Mouse (Mus musculus): ENCODE data around the gene Dok4. TPM values are rescaled to one million over a fixed set of nuclear protein-coding genes. Genes with fewer than 3 reads are reported as not detected.
A peak's percentile ranks its signal among the peaks of the same experiment; 100 is the strongest.

Gene Dok4
- polyA plus RNA-seq, 1 experiment from 2014 or later = 12.9 TPM

- ATAC-seq (ENCODE audit: low FRiP score) (no peak), DNase-seq (ENCODE audit: low spot score, missing footprints) (no peak)
- Histone ChIP-seq H3K9me3 (ENCODE audit: control insufficient read depth, low read length) (no peaks in the 10 kb centered on the region), H3K27ac (ENCODE audit: low read depth, low read length) (no peak overlapping the region), H3K9ac (ENCODE audit: low read length) (no peak overlapping the region), H3K4me1 (ENCODE audit: control insufficient read depth, insufficient read depth, low read length) (no peaks in the 10 kb centered on the region), H3K36me3 (ENCODE audit: control insufficient read depth, insufficient read depth, low read length) (peaks cover 6% of the 10 kb centered on the region), H3K27me3 (ENCODE audit: control insufficient read depth, insufficient read depth, low read length) (no peaks in the 10 kb centered on the region), H3K4me3 (ENCODE audit: low read depth, low read length) (no peak overlapping the region), H3K4me2 (no peak overlapping the region)
- 78% methylated on average over 2 of the region's 2 CpGs for WGBS
Observed at GRCm38 (mm10) chr8:94821381-94821780, 54.7 kb downstream of the Dok4 start.

- Histone ChIP-seq H3K27ac (ENCODE audit: low read depth, low read length) (no peak overlapping the region), H3K4me1 (ENCODE audit: control insufficient read depth, insufficient read depth, low read length) (no peaks in the 10 kb centered on the region), H3K4me3 (ENCODE audit: low read depth, low read length) (no peak overlapping the region), H3K27me3 (ENCODE audit: control insufficient read depth, insufficient read depth, low read length) (no peaks in the 10 kb centered on the region), H3K9me3 (ENCODE audit: control insufficient read depth, low read length) (no peaks in the 10 kb centered on the region), H3K36me3 (ENCODE audit: control insufficient read depth, insufficient read depth, low read length) (peaks cover 6% of the 10 kb centered on the region), H3K9ac (ENCODE audit: low read length) (0 out of 2 replicates have a peak overlapping the region, but pooled peaks have one; percentile 5), H3K4me2 (no peak overlapping the region)
- peak; percentile 56 for DNase-seq (ENCODE audit: low spot score, missing footprints)
- no peak for ATAC-seq (ENCODE audit: low FRiP score)
- 89% methylated on average over 7 of the region's 7 CpGs for WGBS
Observed at GRCm38 (mm10) chr8:94820553-94820952, 55.6 kb downstream of the Dok4 start.

GRCm38 (mm10) chr8:94819671-94820179 lies 56.4 kb downstream of the Dok4 start:
- DNase-seq (ENCODE audit: low spot score, missing footprints) (peak; percentile 39), ATAC-seq (ENCODE audit: low FRiP score) (no peak)
- peaks cover 6% of the 10 kb centered on the region for H3K36me3 ChIP-seq (ENCODE audit: control insufficient read depth, insufficient read depth, low read length)
- 80% methylated on average over 6 of the region's 6 CpGs for WGBS
- no peaks in the 10 kb centered on the region for H3K27me3 ChIP-seq (ENCODE audit: control insufficient read depth, insufficient read depth, low read length)
- H3K27ac ChIP-seq (ENCODE audit: low read depth, low read length) = no peak overlapping the region
- H3K9ac ChIP-seq (ENCODE audit: low read length) = no peak overlapping the region
- H3K9me3 ChIP-seq (ENCODE audit: control insufficient read depth, low read length) = no peaks in the 10 kb centered on the region
- no peak overlapping the region for H3K4me2 ChIP-seq
- no peak overlapping the region for H3K4me3 ChIP-seq (ENCODE audit: low read depth, low read length)
- H3K4me1 ChIP-seq (ENCODE audit: control insufficient read depth, insufficient read depth, low read length) = no peaks in the 10 kb centered on the region

GRCm38 (mm10) chr8:94817933-94818332 lies 58.2 kb downstream of the Dok4 start:
- DNase-seq (ENCODE audit: low spot score, missing footprints) (peak; percentile 19), ATAC-seq (ENCODE audit: low FRiP score) (no peak)
- no peak overlapping the region for H3K27ac ChIP-seq (ENCODE audit: low read depth, low read length)
- H3K27me3 ChIP-seq (ENCODE audit: control insufficient read depth, insufficient read depth, low read length) = no peaks in the 10 kb centered on the region
- no peak overlapping the region for H3K9ac ChIP-seq (ENCODE audit: low read length)
- H3K36me3 ChIP-seq (ENCODE audit: control insufficient read depth, insufficient read depth, low read length) = peaks cover 4% of the 10 kb centered on the region
- H3K9me3 ChIP-seq (ENCODE audit: control insufficient read depth, low read length) = no peaks in the 10 kb centered on the region
- 94% methylated on average over 11 of the region's 11 CpGs for WGBS
- H3K4me2 ChIP-seq = no peak overlapping the region
- H3K4me3 ChIP-seq (ENCODE audit: low read depth, low read length) = no peak overlapping the region
- H3K4me1 ChIP-seq (ENCODE audit: control insufficient read depth, insufficient read depth, low read length) = no peaks in the 10 kb centered on the region

GRCm38 (mm10) chr8:94814556-94814955 lies 61.6 kb downstream of the Dok4 start:
- Histone ChIP-seq H3K27me3 (ENCODE audit: control insufficient read depth, insufficient read depth, low read length) (no peaks in the 10 kb centered on the region), H3K9ac (ENCODE audit: low read length) (no peak overlapping the region), H3K4me3 (ENCODE audit: low read depth, low read length) (no peak overlapping the region), H3K9me3 (ENCODE audit: control insufficient read depth, low read length) (no peaks in the 10 kb centered on the region), H3K4me1 (ENCODE audit: control insufficient read depth, insufficient read depth, low read length) (peaks cover 2% of the 10 kb centered on the region; the same call in 1 of the 2 replicates), H3K4me2 (no peak overlapping the region), H3K27ac (ENCODE audit: low read depth, low read length) (no peak overlapping the region), H3K36me3 (ENCODE audit: control insufficient read depth, insufficient read depth, low read length) (no peaks in the 10 kb centered on the region)
- peak; percentile 91 for DNase-seq (ENCODE audit: low spot score, missing footprints)
- peak; percentile 36; the same call in 1 of the 2 replicates for ATAC-seq (ENCODE audit: low FRiP score)
- 0% methylated on average over 1 of the region's 1 CpGs for WGBS

Other genes with a start within 250 kb of the Dok4 start
- 94.6 and 108 TPM in 2 replicates for gene Arl2bp, start 209.7 kb downstream of the Dok4 start, polyA plus RNA-seq (2014; fragmentation: Nextera tagmentation; extraction: Ambion mirVana)
- gene Pllp, start 180.1 kb downstream of the Dok4 start, polyA plus RNA-seq (2014; fragmentation: Nextera tagmentation; extraction: Ambion mirVana) = 0.66 TPM in 1 of 2 replicates, not detected in the other
- gene Ccl22, start 130.7 kb downstream of the Dok4 start, polyA plus RNA-seq (2014; fragmentation: Nextera tagmentation; extraction: Ambion mirVana) = not detected in 2 replicates
- 9.4 and 10.4 TPM in 2 replicates for gene Cx3cl1, start 104.3 kb downstream of the Dok4 start, polyA plus RNA-seq (2014; fragmentation: Nextera tagmentation; extraction: Ambion mirVana)
- gene Ccl17, start 65.9 kb downstream of the Dok4 start, polyA plus RNA-seq (2014; fragmentation: Nextera tagmentation; extraction: Ambion mirVana) = not detected in 2 replicates
- 49.4 and 51.5 TPM in 2 replicates for gene Coq9, start 38.0 kb downstream of the Dok4 start, polyA plus RNA-seq (2014; fragmentation: Nextera tagmentation; extraction: Ambion mirVana)
- gene Ciapin1, start 38.0 kb downstream of the Dok4 start, polyA plus RNA-seq (2014; fragmentation: Nextera tagmentation; extraction: Ambion mirVana) = 134 and 154 TPM in 2 replicates
- 160 and 169 TPM in 2 replicates for gene Polr2c, start 18.9 kb downstream of the Dok4 start, polyA plus RNA-seq (2014; fragmentation: Nextera tagmentation; extraction: Ambion mirVana)
- 13.5 and 15.9 TPM in 2 replicates for gene Ccdc102a, start 41.8 kb upstream of the Dok4 start, polyA plus RNA-seq (2014; fragmentation: Nextera tagmentation; extraction: Ambion mirVana)
- 0.36 and 0.40 TPM in 2 replicates for gene Adgrg5, start 47.4 kb upstream of the Dok4 start, polyA plus RNA-seq (2014; fragmentation: Nextera tagmentation; extraction: Ambion mirVana)
- 153 and 157 TPM in 2 replicates for gene Adgrg1, start 98.4 kb upstream of the Dok4 start, polyA plus RNA-seq (2014; fragmentation: Nextera tagmentation; extraction: Ambion mirVana)
- gene Adgrg3, start 141.4 kb upstream of the Dok4 start, polyA plus RNA-seq (2014; fragmentation: Nextera tagmentation; extraction: Ambion mirVana) = 2.6 and 2.8 TPM in 2 replicates
- gene Drc7, start 178.8 kb upstream of the Dok4 start, polyA plus RNA-seq (2014; fragmentation: Nextera tagmentation; extraction: Ambion mirVana) = 0.14 TPM in 1 of 2 replicates, not detected in the other
- gene Katnb1, start 204.9 kb upstream of the Dok4 start, polyA plus RNA-seq (2014; fragmentation: Nextera tagmentation; extraction: Ambion mirVana) = 27.8 and 30.9 TPM in 2 replicates